Mouse (Mus musculus) cortical plate, adult 2 months (tissue): ENCODE results near the gene Cask. TPM values are rescaled to one million over a fixed set of nuclear protein-coding genes. Genes with fewer than 3 reads are reported as not detected.

ENCODE experiments used
- H3K27ac ChIP-seq: fragments of 200-500 bp; 2 replicates; pipeline ENCODE4 v1.5.1; 2012; ENCODE audit warnings: low read length, control low read depth, inconsistent platforms; ENCODE audit not compliant: insufficient read depth
- H3K4me1 ChIP-seq: fragments of 200-500 bp; 2 replicates; pipeline ENCODE4 v1.6.1; 2011; ENCODE audit warnings: low read length; ENCODE audit not compliant: control insufficient read depth, insufficient read depth
- H3K4me3 ChIP-seq: fragments of 200-500 bp; 2 replicates; pipeline ENCODE4 v1.5.1; 2011; ENCODE audit warnings: mild to moderate bottlenecking, low read length, control low read depth; ENCODE audit not compliant: insufficient read depth
- CTCF ChIP-seq: fragments of 200-500 bp; IDR thresholded peaks from 2 replicates; pipeline ENCODE4 v1.5.1; 2011; ENCODE audit warnings: mild to moderate bottlenecking, control low read depth, low read length; ENCODE audit not compliant: insufficient read depth; ENCODE audit errors: extremely low read depth
- POLR2A ChIP-seq: fragments of 200-500 bp; IDR thresholded peaks from 2 replicates; pipeline ENCODE4 v1.6.1; 2011; ENCODE audit warnings: mild to moderate bottlenecking, low read length, control low read depth; ENCODE audit not compliant: insufficient read depth; ENCODE audit errors: extremely low read depth
- polyA plus RNA-seq: library from polyadenylated mRNA; depleted of rRNA; stranded (reverse); fragments of >200 nt; gene quantifications from 2 replicates; pipeline ENCODE4 v1.2.3, GENCODE M21; 2012

Cask gene
- polyA plus RNA-seq, 1 experiment = 32.6 TPM

- TF ChIP-seq POLR2A (no peak), CTCF (no peak)
- no peak overlapping the region for H3K27ac ChIP-seq
- no peak overlapping the region for H3K4me3 ChIP-seq
- no peaks in the 10 kb centered on the region for H3K4me1 ChIP-seq
These were observed 125.4 kb downstream of the Cask start for GRCm38 (mm10) chrX:13725573-13726403.

GRCm38 (mm10) chrX:13720296-13720829 is 130.8 kb downstream of the Cask start:
- Histone ChIP-seq H3K4me3 (no peak overlapping the region), H3K27ac (no peak overlapping the region), H3K4me1 (no peaks in the 10 kb centered on the region)
- TF ChIP-seq POLR2A = no peak
- no peak for TF ChIP-seq CTCF

DNA sequence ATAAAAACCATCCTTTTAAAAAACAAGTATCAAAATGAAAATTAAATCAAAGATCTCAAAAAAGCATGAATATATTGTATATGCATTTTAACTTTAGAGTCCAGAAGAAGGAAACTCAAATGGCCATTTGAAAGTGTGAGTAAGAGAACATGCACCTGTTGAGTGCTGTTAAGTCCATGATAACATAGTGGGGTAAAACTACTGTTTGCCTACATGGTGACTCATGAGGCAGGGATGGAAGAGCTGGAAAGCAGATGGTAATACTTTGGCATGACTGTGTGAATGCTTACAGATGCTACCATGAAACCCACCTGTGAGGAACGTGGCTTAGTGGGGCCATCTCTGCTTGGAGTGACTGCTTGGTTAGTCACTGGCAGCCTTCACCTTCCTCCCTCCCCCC is 132.9 kb downstream of the Cask start:
- TF ChIP-seq CTCF (no peak), POLR2A (no peak)
- Histone ChIP-seq H3K27ac (no peak overlapping the region), H3K4me1 (no peaks in the 10 kb centered on the region), H3K4me3 (no peak overlapping the region)

- no peak for TF ChIP-seq POLR2A
- TF ChIP-seq CTCF = no peak
- H3K4me1 ChIP-seq = no peaks in the 10 kb centered on the region
These were observed 134.2 kb downstream of the Cask start for GRCm38 (mm10) chrX:13716796-13717569.

DNA sequence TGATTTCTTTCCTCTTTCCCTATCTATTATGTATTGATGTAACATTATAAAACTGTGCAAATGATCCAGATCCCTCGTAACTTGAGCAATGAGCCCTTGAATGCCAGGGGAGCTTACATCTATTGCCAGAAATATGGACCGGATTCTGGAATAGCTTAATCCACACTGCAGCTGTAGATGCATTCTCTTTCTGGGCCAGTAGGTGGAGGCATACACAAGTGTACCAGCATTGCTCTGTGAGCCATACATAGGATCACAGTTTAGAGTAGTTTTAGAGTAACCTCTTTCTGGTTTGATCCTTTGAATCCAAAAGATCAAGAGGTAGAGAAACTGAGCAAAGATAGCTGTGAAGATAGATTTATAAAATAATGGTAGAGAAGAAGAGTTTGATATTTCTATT is 141.0 kb downstream of the Cask start:
- TF ChIP-seq CTCF (peak; percentile 75), POLR2A (no peak)
- no peak overlapping the region for H3K4me3 ChIP-seq
- no peak overlapping the region for H3K27ac ChIP-seq
- no peaks in the 10 kb centered on the region for H3K4me1 ChIP-seq

More at GRCm38 (mm10) chrX:13716796-13717569, 134.2 kb downstream of the Cask start:
- Histone ChIP-seq H3K4me3 (no peak overlapping the region), H3K27ac (no peak overlapping the region)

DNA sequence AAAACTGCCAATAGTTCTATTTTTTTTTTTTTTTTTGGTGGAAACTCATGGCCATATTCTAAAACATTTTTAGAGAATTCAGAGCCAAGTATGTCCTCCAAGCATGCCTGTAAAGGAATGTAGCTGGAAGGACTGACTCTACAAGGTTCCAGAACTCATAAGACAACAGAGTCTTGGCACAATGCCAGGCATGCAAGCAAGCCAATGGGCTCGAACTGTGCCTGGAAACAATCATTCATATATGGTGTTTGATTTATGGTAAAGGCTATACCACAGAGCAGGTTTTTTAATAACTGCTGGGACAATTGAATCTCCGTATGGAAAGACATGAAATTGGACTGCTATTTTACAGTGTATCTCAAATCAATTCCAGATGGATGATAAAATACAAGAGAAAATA is 146.1 kb downstream of the Cask start:
- H3K4me1 ChIP-seq = no peaks in the 10 kb centered on the region
- no peak overlapping the region for H3K27ac ChIP-seq
- no peak overlapping the region for H3K4me3 ChIP-seq
- TF ChIP-seq POLR2A (no peak), CTCF (no peak)

GRCm38 (mm10) chrX:13700681-13701080 is 150.5 kb downstream of the Cask start:
- H3K4me3 ChIP-seq = no peak overlapping the region
- H3K4me1 ChIP-seq = no peaks in the 10 kb centered on the region
- TF ChIP-seq POLR2A (no peak), CTCF (no peak)
- no peak overlapping the region for H3K27ac ChIP-seq

GRCm38 (mm10) chrX:13691865-13692264 is 159.3 kb downstream of the Cask start:
- H3K4me1 ChIP-seq = no peaks in the 10 kb centered on the region
- TF ChIP-seq CTCF (0 out of 2 replicates have a peak, but pooled peaks have one; percentile 3), POLR2A (no peak)
- H3K4me3 ChIP-seq = no peak overlapping the region
- no peak overlapping the region for H3K27ac ChIP-seq

GRCm38 (mm10) chrX:13688356-13688755 is 162.8 kb downstream of the Cask start:
- no peak overlapping the region for H3K4me3 ChIP-seq
- no peaks in the 10 kb centered on the region; the same call in 1 of the 2 replicates for H3K4me1 ChIP-seq
- H3K27ac ChIP-seq = no peak overlapping the region
- TF ChIP-seq POLR2A = peak; percentile 44; the same call in 1 of the 2 replicates
- TF ChIP-seq CTCF = no peak

GRCm38 (mm10) chrX:13686589-13686988 is 164.6 kb downstream of the Cask start:
- Histone ChIP-seq H3K27ac (no peak overlapping the region), H3K4me3 (no peak overlapping the region), H3K4me1 (no peaks in the 10 kb centered on the region; the same call in 1 of the 2 replicates)
- TF ChIP-seq CTCF (no peak), POLR2A (no peak)
